Mouse (Mus musculus): ENCODE results near the gene Nectin2.

Gene Nectin2

DNA sequence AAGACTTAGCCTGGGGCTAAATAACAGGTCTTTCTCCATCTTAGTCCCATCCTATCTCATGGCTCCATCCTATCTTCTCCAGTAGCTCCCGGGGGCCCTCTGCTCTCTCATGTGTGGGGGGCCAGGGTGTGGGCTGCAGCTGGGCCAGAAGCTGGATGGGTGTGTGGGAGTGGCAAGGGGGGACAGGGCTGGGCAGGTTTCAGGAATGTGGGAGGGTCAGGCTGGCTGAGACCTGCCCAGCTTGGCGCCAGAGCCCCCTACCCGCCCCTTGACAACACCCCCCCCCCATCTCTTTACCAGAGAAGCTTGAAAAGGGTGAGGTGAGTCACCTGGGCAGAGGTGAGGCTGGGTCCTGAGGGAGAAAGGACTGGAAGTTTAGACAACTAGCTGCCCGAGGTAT is 18.7 kb upstream of the Nectin2 start:
- DNase-seq (ENCODE audit: low spot score in 2 of 2): no peak

DNA sequence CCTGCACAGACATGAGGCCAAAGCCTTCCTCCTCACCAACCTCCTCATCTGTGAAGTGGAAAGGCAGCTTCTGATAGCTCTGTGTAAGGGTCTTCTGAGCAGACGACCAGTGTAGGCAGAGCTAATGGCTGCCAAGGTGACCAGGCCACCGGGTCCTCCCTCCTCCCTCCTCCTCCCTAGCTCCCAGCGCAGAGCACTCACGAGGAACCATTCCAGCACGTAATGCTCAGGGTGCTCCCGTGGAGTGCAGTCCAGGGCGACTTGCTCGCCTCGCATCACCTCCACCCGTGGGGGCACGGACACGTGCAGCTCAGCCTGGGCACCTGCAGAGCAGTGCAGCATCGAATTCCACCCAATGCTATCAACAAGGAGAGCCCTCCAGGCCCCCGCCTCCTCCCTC is 18.0 kb upstream of the Nectin2 start:
- no peak for DNase-seq (ENCODE audit: low spot score in 2 of 2)

- DNase-seq (ENCODE audit: low spot score in 2 of 2): no peak
Measured at GRCm38 (mm10) chr7:19764581-19764980, 14.3 kb upstream of the Nectin2 start.

DNA sequence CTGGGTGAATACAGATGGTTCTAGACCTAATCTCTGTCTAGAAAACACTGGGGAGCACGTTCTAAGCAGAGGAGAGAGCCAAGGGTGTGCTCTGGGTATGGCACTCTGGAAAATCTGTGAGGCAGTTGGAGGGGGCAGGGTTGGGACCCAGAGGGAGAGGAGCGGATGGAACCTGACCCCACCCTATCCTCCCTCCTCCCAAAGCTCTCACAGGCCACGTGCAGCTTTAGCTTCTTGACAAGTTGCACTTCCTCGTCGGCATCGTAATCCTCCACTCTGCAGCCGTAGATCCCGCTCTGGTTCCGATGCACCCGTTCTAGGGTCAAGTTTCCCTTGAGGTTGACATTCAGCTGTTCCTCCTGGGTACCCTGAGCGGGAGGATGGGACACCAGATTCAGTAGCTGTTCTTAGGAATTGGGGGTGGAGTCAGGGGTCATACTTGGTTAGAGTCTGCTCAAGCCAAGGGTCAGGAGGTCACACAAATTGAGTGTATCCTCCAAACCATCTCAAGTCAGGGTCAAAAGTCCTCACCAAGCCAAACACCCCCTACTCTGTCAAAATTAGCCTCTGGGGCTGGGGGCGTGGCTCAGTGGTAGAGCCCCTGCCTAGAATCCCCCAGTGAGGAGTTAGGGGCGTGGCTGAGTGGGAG is 13.7 kb upstream of the Nectin2 start:
- DNase-seq (ENCODE audit: low spot score in 2 of 2): no peak

GRCm38 (mm10) chr7:19762283-19762682 is 12.0 kb upstream of the Nectin2 start:
- DNase-seq (ENCODE audit: low spot score in 2 of 2): no peak

DNA sequence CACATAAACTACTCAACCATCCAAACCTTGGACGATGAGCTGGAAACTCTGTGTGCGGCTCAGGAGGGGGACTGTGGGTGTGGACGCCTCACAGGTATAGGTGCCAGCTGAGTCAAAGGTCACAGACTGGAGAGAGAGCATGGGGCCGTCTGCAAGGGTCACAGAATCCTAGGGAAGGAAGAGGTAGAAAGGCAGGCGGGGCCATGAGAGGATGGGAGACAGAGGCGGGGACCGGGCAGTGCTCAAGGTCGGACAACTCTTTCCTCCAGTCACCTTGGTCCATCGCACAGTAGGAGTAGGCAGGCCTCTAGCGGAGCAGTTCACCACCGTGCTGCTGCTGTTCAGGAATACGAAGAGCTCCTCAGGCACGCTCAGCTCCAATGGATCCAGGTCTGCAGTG is 9.7 kb upstream of the Nectin2 start:
- DNase-seq (ENCODE audit: low spot score in 2 of 2): no peak

DNA sequence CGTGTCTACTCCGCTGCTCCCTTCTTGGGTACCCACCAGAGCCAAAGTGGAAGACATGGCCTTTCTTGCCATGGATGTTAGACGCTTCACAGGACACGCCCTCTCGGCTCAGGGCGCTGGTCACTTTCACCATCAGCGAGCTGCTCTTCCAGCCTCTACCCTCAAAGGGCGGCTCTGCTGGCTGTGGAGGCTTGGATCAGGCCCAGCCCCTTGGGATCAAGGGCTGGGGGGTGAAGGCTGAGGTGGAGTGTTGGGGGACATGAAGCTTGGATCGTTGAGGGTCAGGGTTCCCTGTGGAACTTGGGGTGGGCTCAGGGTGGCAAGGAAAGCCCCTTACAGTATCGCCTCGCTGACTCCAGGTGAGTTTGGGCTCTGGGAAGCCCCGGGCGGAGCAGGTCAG is 8.3 kb upstream of the Nectin2 start:
- no peak for DNase-seq (ENCODE audit: low spot score in 2 of 2)

DNA sequence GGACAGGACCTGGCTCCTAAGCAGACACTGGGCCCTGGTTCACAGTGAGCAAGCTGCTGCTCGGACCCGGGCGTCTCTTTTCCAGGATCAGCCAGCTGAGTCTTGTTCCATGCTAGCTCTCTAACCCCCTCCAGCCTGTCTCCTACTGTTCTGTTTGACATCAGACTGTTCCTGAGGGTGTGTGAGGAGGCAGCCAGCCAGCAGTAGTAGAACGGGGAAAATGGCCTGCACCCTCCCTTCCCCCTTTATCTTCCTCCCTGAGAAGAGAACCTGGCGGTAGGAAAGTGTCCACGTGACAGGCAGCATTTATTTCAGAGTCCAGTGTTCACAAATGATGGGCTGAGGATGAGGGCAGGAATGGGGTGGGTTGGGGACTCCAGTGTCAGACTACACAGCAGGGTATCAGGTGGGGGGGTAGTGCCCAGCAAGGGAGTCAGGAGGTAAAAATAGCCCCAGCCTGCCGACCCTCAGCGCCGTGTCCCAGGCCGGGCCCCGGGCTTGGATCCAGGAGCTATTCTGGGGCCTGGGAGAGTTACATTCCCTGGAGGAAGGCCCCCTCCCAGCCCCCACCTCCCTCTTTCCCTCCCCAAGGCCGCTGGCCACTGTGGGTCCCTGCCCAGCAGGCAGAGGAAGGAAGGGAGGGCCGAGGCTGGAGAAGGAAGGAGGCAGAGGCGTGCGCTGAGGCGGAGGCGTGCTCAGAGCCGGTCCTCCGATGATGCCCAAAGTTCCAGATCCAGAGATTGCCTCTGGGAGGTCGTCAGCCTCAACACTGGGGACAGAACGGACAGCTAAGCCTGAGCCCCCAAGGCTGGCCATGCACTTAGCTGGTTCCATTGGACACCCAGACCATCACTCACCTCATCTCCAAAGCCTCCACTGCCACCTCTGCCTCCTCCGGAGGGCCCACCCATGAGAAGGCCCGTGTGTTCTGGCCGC is 5.8 kb upstream of the Nectin2 start:
- DNase-seq (ENCODE audit: low spot score in 2 of 2): no peak

DNA sequence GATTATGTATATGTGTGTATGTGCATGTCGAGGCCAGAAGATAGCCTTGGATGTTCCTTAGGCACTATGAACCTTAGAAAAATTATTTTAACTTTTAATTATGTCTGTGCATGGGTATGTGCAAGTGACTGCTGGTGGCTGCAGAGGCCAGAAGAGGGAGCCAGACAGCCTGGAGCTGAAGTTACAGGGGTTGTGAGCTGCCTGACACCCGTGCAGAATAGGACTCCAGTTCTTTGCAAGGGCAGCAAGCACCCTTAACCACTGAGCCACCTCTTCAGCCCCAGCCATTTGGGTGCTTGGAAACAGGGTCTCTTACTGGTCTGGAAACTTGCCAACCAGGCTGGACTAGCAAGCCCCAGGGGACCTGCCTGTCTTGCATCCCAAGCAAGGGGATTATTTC is 4.7 kb upstream of the Nectin2 start:
- DNase-seq (ENCODE audit: low spot score in 2 of 2): no peak

- no peak for DNase-seq (ENCODE audit: low spot score in 2 of 2)
Measured at GRCm38 (mm10) chr7:19754065-19754464, 3.8 kb upstream of the Nectin2 start.

DNA sequence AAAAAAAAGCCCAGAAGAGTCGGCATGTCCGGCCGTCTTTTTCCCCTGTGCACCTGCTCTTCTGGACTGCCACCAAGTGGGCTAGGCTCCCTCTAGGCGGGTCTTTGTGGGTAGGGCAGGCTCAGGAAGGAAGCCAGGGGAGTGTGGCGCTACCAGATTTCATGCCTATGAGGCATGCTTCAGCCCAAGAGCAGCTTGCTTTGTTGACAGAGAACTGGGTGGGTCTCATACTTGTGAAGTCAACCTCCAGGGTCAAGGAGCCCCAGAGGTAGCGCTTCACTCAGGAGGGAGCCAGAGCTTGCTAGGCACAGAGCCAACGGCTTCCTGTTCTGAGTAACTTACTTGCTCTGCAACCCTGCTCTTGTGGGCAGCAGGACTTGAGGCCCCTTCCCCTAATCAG is 3.3 kb upstream of the Nectin2 start:
- DNase-seq (ENCODE audit: low spot score in 2 of 2): no peak

DNA sequence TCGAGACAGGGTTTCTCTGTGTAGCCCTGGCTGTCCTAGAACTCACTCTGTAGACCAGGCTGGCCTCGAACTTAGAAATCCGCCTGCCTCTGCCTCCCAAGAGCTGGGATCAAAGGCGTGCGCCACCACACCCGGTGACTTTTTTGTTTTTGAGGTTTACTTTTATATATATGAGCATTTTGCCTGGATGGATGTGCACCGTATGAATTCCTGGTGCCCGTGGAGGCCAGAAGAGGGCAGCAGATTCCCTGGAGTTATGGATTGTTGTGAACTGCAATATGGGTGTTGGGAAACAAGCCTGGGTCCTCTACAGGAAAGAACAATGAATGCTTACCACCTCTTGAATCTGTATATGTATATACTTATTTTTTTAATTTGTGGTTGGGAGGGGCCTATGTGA is 2.4 kb upstream of the Nectin2 start:
- DNase-seq (ENCODE audit: low spot score in 2 of 2): no peak

GRCm38 (mm10) chr7:19751070-19751383 is 744 bp upstream of the Nectin2 start:
- DNase-seq (ENCODE audit: low spot score in 2 of 2): no peak

GRCm38 (mm10) chr7:19749389-19750216 is 680 bp downstream of the Nectin2 start:
- peak; percentile 91 to 92 for DNase-seq (ENCODE audit: low spot score in 2 of 2)

DNA sequence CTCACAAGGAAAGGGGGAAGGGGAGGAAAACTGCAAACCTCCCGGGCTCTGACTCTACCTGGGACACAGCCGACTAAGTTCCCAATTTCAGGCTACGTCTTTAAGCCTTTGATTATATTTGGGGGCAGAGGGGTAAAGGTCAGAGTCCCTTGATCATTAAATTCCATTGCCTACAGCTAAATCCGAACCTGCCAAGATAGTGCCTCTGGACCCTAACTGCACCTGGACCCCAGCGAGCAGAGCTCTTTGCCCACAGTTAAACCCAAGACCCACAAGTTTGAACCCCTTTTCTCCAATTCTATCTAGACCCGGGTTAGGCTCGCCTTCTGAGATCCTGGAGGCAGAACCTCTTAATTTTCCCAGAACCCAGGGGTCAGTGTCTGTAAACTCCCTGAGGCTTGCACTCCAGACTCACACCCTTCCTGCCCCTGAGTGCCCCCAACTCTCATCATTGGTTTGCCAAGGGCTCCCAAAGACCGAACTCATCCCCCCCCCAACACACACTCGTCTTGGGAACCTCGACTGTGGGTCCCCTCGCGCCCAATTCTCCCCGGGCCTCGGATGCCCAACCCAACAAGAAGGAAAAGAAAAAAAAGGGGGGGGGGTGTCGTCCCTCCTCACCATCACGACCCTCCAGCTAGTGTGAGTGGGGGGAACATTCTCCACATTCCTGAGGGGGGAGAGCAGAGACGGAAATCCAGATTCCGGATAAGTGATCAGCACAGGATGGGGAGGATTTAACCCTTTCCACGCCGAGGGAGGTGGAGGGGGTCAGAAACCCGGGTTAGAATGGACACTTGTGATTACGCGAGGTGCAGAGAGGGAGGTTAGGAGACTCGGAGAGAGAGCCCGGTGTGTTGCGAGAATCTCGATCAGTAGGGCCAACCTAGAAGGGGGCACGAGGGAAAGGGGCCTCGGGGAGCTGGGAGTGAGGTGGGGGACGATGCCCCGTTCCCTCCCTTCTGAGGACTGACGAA is 1.8 kb downstream of the Nectin2 start:
- DNase-seq (ENCODE audit: low spot score in 2 of 2): peak in 1 of 2 experiments; percentile 19

DNA sequence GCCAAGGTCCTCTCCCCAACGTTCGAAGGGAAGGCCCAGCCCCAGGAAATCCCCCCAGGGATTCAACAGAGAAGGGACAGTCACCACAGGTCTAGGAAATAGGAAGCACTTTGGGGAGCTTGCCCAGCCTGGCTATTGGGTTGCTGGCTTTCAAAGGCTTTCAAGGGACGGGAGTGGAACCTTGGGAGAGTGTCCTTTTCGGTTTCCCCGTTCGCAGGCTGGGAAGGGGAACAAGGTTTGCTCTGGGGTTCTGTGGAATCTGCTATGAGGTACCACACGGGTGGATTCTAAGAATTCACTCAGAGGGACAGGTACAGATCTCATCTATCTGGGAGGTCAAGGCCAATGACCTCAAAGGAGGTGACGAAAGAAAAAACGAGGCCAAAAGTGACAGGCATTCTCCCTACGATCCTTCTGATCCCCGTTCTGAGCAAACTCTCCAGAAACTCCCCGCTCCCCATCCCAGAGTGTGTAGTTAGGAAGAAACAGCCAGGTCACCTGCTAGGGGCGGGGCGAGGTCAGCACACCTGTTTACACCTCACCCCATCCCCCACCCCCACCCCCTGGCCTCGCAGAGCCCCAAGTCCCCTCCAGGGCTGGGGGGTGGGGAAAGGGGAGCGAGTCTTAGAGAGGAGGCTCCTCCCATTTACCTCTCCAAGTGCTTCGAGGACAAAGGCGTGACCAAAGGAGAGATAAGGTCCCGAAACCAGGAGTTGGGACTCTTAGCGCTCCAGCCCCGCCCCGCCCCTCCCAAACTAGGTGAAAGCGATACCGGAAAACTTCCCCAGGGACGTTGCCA is 2.7 kb downstream of the Nectin2 start:
- DNase-seq (ENCODE audit: low spot score in 2 of 2): no peak

- DNase-seq (ENCODE audit: low spot score in 2 of 2): no peak
Measured at GRCm38 (mm10) chr7:19746426-19747201, 3.7 kb downstream of the Nectin2 start.

DNA sequence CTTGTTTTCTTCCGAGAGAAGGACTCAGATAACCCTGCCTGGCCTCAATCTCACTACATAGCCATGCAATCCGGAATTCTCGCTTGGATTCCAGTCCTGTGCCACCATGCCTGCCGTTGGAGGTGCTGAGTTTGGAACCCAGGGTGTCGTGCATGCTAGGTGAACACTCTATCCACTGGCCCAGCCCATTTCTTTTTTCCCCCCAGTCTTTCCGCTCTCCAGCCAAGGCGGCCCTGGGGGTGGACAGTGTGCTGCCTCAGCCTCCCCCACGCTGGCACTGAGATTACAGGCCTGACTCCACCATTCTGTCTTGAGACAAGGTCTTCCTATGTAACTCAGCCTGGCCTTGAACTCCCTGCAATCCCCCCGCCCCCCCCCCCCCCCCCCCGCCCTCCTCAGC is 4.3 kb downstream of the Nectin2 start:
- DNase-seq (ENCODE audit: low spot score in 2 of 2): no peak

- DNase-seq (ENCODE audit: low spot score in 2 of 2): no peak
Measured at GRCm38 (mm10) chr7:19744590-19745385, 5.5 kb downstream of the Nectin2 start.
